Mouse (Mus musculus) heart, embryonic 11.5 days (tissue): ENCODE measurements around the gene Pah. TPM values are rescaled to one million over a fixed set of nuclear protein-coding genes. Genes with fewer than 3 reads are reported as not detected.

Experiments used
- ATAC-seq: fragments of 200-750 bp; cut with Nextera tagmentation; replicated peaks from 2 replicates; pipeline ENCODE4 v1.8.0; 2017; ENCODE audit warnings: moderate library complexity; ENCODE audit not compliant: insufficient number of reproducible peaks, low FRiP score, low TSS enrichment
- H3K27ac ChIP-seq: fragments of 300-500 bp; sonication (generic); 2 replicates; pipeline ENCODE4 v1.5.1; 2014; ENCODE audit warnings: mild to moderate bottlenecking, low read depth, low read length
- H3K27me3 ChIP-seq: fragments of 300-500 bp; sonication (generic); 2 replicates; pipeline ENCODE4 v1.6.1; 2014; ENCODE audit warnings: mild to moderate bottlenecking, low read length, mixed read lengths; ENCODE audit not compliant: control insufficient read depth, insufficient read depth
- H3K36me3 ChIP-seq: fragments of 300-500 bp; sonication (generic); 2 replicates; pipeline ENCODE4 v1.6.1; 2014; ENCODE audit warnings: mild to moderate bottlenecking, low read length, moderate library complexity, mixed read lengths; ENCODE audit not compliant: control insufficient read depth, insufficient read depth
- H3K4me1 ChIP-seq: fragments of 300-500 bp; sonication (generic); 2 replicates; pipeline ENCODE4 v1.6.1; 2014; ENCODE audit warnings: low read length; ENCODE audit not compliant: control insufficient read depth, insufficient read depth
- H3K4me2 ChIP-seq: fragments of 300-500 bp; sonication (generic); 2 replicates; pipeline ENCODE4 v1.6.1; 2014; ENCODE audit warnings: mild to moderate bottlenecking, moderate library complexity
- H3K4me3 ChIP-seq: fragments of 300-500 bp; sonication (generic); 2 replicates; pipeline ENCODE4 v1.5.1; 2014; ENCODE audit warnings: low read depth, low read length
- H3K9ac ChIP-seq: fragments of 300-500 bp; sonication (generic); 2 replicates; pipeline ENCODE4 v1.6.1; 2014; ENCODE audit warnings: mild to moderate bottlenecking, low read depth, low read length, moderate library complexity
- H3K9me3 ChIP-seq: fragments of 300-500 bp; sonication (generic); replicated peaks from 2 replicates; pipeline ENCODE4 v1.6.1; 2016; ENCODE audit warnings: low read length; ENCODE audit not compliant: control insufficient read depth
- WGBS: fragments of 180-500 bp; shearing (Covaris S2); extraction: QIAGEN DNeasy Blood & Tissue Kit; methylation state at CpG from one replicate; pipeline ENCODE4 v1.1.7; 2014; ENCODE audit not compliant: insufficient replicate concordance; 5-methylcytosine and 5-hydroxymethylcytosine counted together
- polyA plus RNA-seq: library from polyadenylated mRNA; unstranded; fragments of >200 nt; fragmentation: Nextera tagmentation; extraction: Ambion mirVana; gene quantifications from 2 replicates; pipeline ENCODE4 v1.2.1, GENCODE M21; 2014

Gene Pah
- polyA plus RNA-seq, 1 experiment from 2014 or later = 0.31 TPM

DNA sequence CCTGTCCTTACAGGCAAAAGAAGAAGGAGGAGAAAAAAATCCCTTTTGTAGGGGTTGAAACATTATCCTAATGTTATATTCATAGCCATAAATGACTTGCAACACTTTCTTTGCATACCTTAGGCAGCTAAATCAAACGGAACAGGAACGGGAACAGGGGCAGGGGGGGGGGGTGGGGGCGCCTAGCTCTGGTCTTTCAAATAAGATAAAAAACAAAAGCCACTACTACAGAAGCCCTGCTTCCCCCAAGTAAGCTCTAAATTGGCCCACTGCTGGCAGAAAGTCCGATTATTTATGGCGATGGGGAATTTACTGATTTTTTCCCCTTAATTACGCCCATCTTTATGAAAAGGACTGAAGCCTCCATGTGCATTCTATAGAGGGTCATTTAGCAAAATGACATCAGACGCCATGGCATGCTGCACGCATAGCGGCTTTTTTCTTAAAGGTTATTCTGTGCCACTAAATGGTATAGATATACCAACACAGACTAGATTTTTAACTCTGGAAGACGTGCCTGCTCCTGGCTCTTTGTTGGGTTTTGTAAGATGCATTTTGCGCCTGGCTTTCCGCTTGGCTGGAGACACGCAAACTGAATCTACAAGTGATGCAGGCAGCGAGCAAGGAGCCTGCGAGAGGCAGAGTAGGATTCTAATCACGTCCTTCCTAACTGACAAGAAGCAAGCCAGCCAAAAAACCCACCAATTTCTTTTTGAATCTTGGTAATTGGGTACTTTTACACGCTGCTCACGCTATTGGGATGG lies 32.2 kb upstream of the Pah start:
- Histone ChIP-seq H3K36me3 (no peaks in the 10 kb centered on the region), H3K27ac (no peak overlapping the region), H3K9ac (no peak overlapping the region), H3K4me1 (no peaks in the 10 kb centered on the region; the same call in none of the 2 replicates), H3K27me3 (peaks cover 93% of the 10 kb centered on the region), H3K4me3 (no peak overlapping the region), H3K9me3 (no peaks in the 10 kb centered on the region), H3K4me2 (no peak overlapping the region)
- no peak for ATAC-seq
- 7% methylated on average over 18 of the region's 18 CpGs for WGBS

GRCm38 (mm10) chr10:87490328-87490727 lies 31.3 kb upstream of the Pah start:
- no peak for ATAC-seq
- H3K4me1 ChIP-seq = peaks cover 3% of the 10 kb centered on the region

GRCm38 (mm10) chr10:87491485-87492040 lies 30.0 kb upstream of the Pah start:
- ATAC-seq = no peak
- H3K36me3 ChIP-seq = no peaks in the 10 kb centered on the region
- H3K9ac ChIP-seq = no peak overlapping the region
- peaks cover 88% of the 10 kb centered on the region for H3K27me3 ChIP-seq
- H3K9me3 ChIP-seq = no peaks in the 10 kb centered on the region
- H3K4me3 ChIP-seq = no peak overlapping the region
- 4% methylated on average over 11 of the region's 11 CpGs for WGBS
- H3K4me2 ChIP-seq = no peak overlapping the region
- no peak overlapping the region for H3K27ac ChIP-seq
- peaks cover 3% of the 10 kb centered on the region; the same call in 1 of the 2 replicates for H3K4me1 ChIP-seq

More at GRCm38 (mm10) chr10:87490328-87490727, 31.3 kb upstream of the Pah start:
- H3K4me2 ChIP-seq = no peak overlapping the region
- H3K9ac ChIP-seq = no peak overlapping the region
- no peaks in the 10 kb centered on the region for H3K9me3 ChIP-seq
- H3K4me3 ChIP-seq = no peak overlapping the region
- peaks cover 93% of the 10 kb centered on the region for H3K27me3 ChIP-seq
- H3K36me3 ChIP-seq = no peaks in the 10 kb centered on the region
- H3K27ac ChIP-seq = no peak overlapping the region
- 3% methylated on average over 2 of the region's 2 CpGs for WGBS

GRCm38 (mm10) chr10:87492332-87492660 lies 29.3 kb upstream of the Pah start:
- H3K4me3 ChIP-seq = peak overlapping the region; percentile 70
- no peak overlapping the region; the same call in 1 of the 2 replicates for H3K9ac ChIP-seq
- peaks cover 84% of the 10 kb centered on the region for H3K27me3 ChIP-seq
- H3K4me2 ChIP-seq = peak overlapping the region; percentile 99
- peaks cover 3% of the 10 kb centered on the region; the same call in 1 of the 2 replicates for H3K4me1 ChIP-seq
- WGBS = 0% methylated on average over 26 of the region's 26 CpGs
- no peak overlapping the region for H3K27ac ChIP-seq
- no peaks in the 10 kb centered on the region for H3K36me3 ChIP-seq
- ATAC-seq = no peak
- H3K9me3 ChIP-seq = no peaks in the 10 kb centered on the region

DNA sequence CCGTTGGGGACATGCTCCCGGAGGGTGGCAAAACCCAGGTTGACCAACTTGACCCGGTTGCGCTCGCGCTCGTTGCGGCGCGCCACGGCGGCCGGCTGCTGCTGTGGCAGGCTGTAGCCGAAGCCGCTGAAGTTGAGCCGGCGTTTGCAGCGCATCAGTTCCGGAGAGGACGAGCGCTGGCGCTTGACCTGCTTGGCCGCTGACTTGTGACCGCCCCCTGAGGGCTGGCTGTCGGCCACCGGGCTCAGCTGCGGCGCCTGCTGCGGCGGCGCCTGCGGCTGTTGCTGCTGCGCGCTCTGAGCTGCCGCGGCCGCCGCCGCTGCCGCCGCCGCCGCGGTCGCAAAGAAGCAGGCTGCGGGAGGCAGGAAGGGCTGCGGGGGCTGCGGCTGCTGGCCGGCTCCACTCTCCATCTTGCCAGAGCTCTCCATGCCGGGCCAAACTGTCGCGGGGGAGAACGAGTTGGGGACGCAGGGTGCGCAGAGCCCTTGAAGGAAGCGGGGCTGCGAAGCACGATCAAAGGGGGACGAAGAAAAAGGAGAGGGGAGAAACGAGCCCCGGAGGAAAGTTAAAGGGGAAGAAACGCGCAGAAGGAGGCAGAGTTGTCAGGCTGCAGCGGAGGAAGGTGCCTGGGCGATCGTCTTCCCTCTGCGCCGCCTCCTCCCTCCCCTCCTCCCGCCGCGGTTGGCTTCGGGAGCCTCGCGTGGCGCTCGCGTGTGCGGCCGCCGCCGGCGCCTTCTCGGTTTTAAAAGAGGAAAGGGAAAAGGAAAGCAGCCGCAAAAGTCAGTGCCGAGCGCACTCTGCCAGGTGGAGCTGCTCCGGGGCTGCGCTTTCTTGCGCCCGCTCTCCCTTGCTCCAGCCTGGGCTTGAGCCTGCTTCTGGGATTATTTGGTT lies 28.7 kb upstream of the Pah start:
- no peaks in the 10 kb centered on the region for H3K36me3 ChIP-seq
- no peak for ATAC-seq
- peak overlapping the region; percentile 70 for H3K4me3 ChIP-seq
- WGBS = under 1% methylated on average over 84 of the region's 90 CpGs
- H3K4me2 ChIP-seq = peak overlapping the region; percentile 99
- peak overlapping the region; percentile 39; the same call in 1 of the 2 replicates for H3K9ac ChIP-seq
- H3K27me3 ChIP-seq = peaks cover 79% of the 10 kb centered on the region
- 0 out of 2 replicates have a peak, but pooled peaks cover under 1% of the 10 kb centered on the region for H3K9me3 ChIP-seq
- H3K4me1 ChIP-seq = peaks cover 3% of the 10 kb centered on the region; the same call in 1 of the 2 replicates
- no peak overlapping the region for H3K27ac ChIP-seq

DNA sequence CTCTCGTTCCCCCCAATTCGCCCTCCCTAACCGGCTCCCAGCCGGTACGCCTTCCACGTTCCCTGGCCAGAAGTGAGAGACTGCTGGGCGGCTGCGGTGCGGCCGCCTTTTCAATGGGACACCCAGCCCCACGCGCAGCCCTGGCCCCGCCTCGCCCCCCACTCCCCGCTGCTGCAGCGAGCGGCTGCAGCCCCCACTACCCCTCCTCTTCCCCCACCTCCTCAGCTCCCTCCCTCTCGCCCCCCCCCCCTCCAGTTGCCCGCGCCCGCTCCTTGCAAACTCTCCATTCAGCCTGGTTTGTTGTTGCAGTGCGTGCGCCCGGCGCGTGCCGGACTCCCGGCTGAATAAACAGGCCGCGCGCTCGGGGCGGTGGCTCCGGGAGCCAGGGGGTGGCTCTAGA lies 28.0 kb upstream of the Pah start, which contains the start of gene Ascl1:
Gene Ascl1, minus strand, starts transcription at position 85 of the 400 bp plus-strand sequence.
- 0% methylated on average over 28 of the region's 34 CpGs for WGBS

GRCm38 (mm10) chr10:87494176-87494575 lies 27.4 kb upstream of the Pah start:
- H3K9ac ChIP-seq = no peak overlapping the region
- no peaks in the 10 kb centered on the region for H3K36me3 ChIP-seq
- 1% methylated on average over 4 of the region's 4 CpGs for WGBS
- peak overlapping the region; percentile 70 for H3K4me3 ChIP-seq
- H3K27ac ChIP-seq = no peak overlapping the region
- peaks cover 3% of the 10 kb centered on the region; the same call in 1 of the 2 replicates for H3K4me1 ChIP-seq
- H3K9me3 ChIP-seq = 0 out of 2 replicates have a peak, but pooled peaks cover 3% of the 10 kb centered on the region
- peak overlapping the region; percentile 99 for H3K4me2 ChIP-seq
- ATAC-seq = no peak
- peaks cover 77% of the 10 kb centered on the region for H3K27me3 ChIP-seq

More for the DNA sequence above, 28.0 kb upstream of the Pah start, which contains the start of gene Ascl1:
- Histone ChIP-seq H3K4me1 (peaks cover 3% of the 10 kb centered on the region; the same call in 1 of the 2 replicates), H3K4me3 (peak within 1 kb of the TSS; percentile 70), H3K9me3 (0 out of 2 replicates have a peak, but pooled peaks cover 3% of the 10 kb centered on the region), H3K36me3 (no peaks in the 10 kb centered on the region), H3K4me2 (peak within 1 kb of the TSS; percentile 99), H3K27me3 (peaks cover 78% of the 10 kb centered on the region), H3K9ac (peak within 1 kb of the TSS; percentile 39; the same call in 1 of the 2 replicates), H3K27ac (no peak within 1 kb of the TSS)
- ATAC-seq = no peak

DNA sequence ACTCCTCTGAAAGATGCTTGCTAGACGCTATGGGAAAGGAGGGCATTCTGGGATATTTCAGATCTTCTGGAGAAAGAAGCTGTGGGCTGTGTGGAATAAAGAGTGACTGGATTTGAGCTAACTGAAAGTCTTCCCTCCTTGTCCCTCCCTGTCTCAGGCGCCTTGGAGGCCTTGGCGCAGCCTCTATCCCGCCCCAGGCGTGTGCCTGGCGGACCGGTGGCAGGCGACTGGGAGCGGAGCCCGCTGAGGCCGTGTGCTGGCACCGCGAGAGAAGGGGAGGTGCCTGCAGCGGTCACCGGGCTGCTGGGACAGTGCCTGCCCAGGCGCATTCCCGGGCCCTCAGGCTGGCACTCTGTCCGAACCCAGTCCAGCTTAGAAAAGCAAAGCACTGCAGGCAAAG lies 27.0 kb upstream of the Pah start:
- no peak overlapping the region for H3K9ac ChIP-seq
- peaks cover 74% of the 10 kb centered on the region for H3K27me3 ChIP-seq
- no peak overlapping the region for H3K27ac ChIP-seq
- H3K4me2 ChIP-seq = peak overlapping the region; percentile 53
- peaks cover 3% of the 10 kb centered on the region; the same call in 1 of the 2 replicates for H3K4me1 ChIP-seq
- WGBS = 0% methylated on average over 18 of the region's 18 CpGs
- H3K9me3 ChIP-seq = 0 out of 2 replicates have a peak, but pooled peaks cover 3% of the 10 kb centered on the region
- H3K4me3 ChIP-seq = peak overlapping the region; percentile 27
- H3K36me3 ChIP-seq = no peaks in the 10 kb centered on the region
- no peak; the same call in 1 of the 2 replicates for ATAC-seq
